Mouse (Mus musculus) liver, embryonic 14.5 days (tissue): Measurements from ENCODE around the gene Sh3bp2.

Experiments
- CTCF ChIP-seq: IDR thresholded peaks from 2 replicates; pipeline ENCODE4 v1.5.1; 2016; ENCODE audit warnings: antibody characterized with exemption, low read depth, control low read depth
- EP300 ChIP-seq: IDR thresholded peaks from 2 replicates; pipeline ENCODE4 v1.6.1; 2016; ENCODE audit warnings: antibody characterized with exemption, low read depth

- TF ChIP-seq CTCF (no peak), EP300 (no peak)
Measured at GRCm38 (mm10) chr5:34587881-34588280, 62.2 kb downstream of the Sh3bp2 start.
